Mouse (Mus musculus): Measurements from ENCODE around the gene Slc34a2. TPM values are rescaled to one million over a fixed set of nuclear protein-coding genes. Genes with fewer than 3 reads are reported as not detected.

Slc34a2 gene
- polyA plus RNA-seq, 1 experiment from 2014 or later = not detected

DNA sequence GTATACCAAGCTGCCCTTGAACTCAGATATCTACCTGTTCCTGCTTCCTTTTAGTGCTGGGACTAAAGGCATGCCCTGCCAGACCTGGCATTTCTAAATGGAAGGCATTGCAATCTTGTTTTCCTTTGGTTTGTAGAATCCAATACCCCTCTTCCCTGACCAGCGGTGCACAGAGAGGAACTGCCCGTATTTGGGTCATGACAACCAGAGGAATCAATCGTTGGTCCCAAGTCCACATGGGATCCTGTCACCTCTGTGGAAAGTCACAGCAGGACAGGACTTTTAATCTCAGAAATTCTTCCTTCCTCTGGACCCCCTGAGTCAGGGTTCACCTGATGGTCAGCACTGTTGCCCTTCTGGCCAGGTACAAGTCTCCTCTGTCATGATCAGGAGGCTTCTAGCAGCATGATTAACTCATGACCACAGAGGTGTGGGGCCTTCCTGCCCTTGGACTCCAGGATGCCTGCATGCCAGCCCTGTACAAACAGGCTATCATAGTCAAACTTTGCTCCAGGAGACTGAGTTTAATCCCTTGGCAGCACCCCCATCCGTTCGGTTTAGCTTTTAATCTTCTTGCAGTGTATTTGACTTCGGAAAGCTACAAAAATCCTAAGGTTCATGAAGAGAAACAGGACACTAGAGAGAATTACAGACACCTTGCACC lies 39.7 kb upstream of the Slc34a2 start:
- Histone ChIP-seq H3K9ac (ENCODE audit: low read length) (no peak overlapping the region), H3K4me3 (ENCODE audit: low read depth, low read length) (no peak overlapping the region), H3K36me3 (ENCODE audit: control insufficient read depth, insufficient read depth, low read length) (no peaks in the 10 kb centered on the region), H3K4me2 (ENCODE audit: low read depth, low read length, severe bottlenecking) (no peak overlapping the region), H3K9me3 (ENCODE audit: control insufficient read depth, low read length) (no peaks in the 10 kb centered on the region), H3K27me3 (ENCODE audit: control insufficient read depth, insufficient read depth, low read length) (no peaks in the 10 kb centered on the region), H3K27ac (ENCODE audit: low read depth, low read length) (no peak overlapping the region), H3K4me1 (replicated peaks; ENCODE audit: control insufficient read depth, insufficient read depth, low read length) (peaks cover 5% of the 10 kb centered on the region; the same call in 1 of the 2 replicates)
- DNase-seq (ENCODE audit: low spot score) (no peak), ATAC-seq (replicated peaks; ENCODE audit: low FRiP score) (no peak)
- 84% methylated on average over 6 of the region's 6 CpGs for WGBS

DNA sequence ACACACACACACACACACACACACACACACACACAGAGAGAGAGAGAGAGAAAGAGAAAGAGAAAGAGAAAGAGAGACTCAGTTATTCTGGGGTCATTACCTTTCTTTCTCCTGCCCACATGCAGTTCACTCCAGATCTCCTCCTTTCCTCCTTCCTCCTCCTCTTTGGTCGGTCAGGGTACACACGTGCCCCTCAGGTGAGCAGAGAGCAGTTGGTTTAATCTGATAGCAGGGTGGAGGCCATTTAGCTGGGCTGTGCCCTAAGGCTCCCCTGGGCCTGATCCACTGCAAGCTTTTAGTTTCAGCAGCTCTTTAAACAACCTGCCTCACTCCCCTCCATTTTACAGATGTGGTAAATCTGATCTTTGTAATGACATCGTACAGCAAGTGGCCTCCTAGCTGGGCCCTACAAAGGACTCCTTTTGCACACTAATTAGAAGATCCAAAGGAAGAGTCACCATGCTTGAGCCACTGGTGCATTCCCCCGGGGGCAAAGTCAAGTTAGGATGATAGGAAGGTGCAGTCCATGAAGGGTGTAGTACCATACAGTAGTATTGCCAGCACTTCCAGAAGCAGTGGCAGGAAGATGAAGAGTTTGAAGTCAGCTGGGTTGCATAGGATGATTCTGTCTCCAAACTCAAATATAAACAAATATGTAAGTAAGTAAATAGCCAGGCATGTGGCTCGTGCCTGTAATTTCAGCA lies 37.6 kb upstream of the Slc34a2 start:
- ATAC-seq (replicated peaks; ENCODE audit: low FRiP score) = no peak
- H3K4me1 ChIP-seq (replicated peaks; ENCODE audit: control insufficient read depth, insufficient read depth, low read length) = peaks cover 5% of the 10 kb centered on the region; the same call in 1 of the 2 replicates
- no peak overlapping the region for H3K4me2 ChIP-seq (ENCODE audit: low read depth, low read length, severe bottlenecking)
- no peaks in the 10 kb centered on the region for H3K36me3 ChIP-seq (ENCODE audit: control insufficient read depth, insufficient read depth, low read length)
- no peak for DNase-seq (ENCODE audit: low spot score)
- 67% methylated on average over 5 of the region's 5 CpGs for WGBS
- no peak overlapping the region for H3K9ac ChIP-seq (ENCODE audit: low read length)
- H3K9me3 ChIP-seq (ENCODE audit: control insufficient read depth, low read length) = no peaks in the 10 kb centered on the region; the same call in 1 of the 2 replicates
- no peak overlapping the region for H3K27ac ChIP-seq (ENCODE audit: low read depth, low read length)
- no peak overlapping the region for H3K4me3 ChIP-seq (ENCODE audit: low read depth, low read length)
- H3K27me3 ChIP-seq (ENCODE audit: control insufficient read depth, insufficient read depth, low read length) = no peaks in the 10 kb centered on the region

DNA sequence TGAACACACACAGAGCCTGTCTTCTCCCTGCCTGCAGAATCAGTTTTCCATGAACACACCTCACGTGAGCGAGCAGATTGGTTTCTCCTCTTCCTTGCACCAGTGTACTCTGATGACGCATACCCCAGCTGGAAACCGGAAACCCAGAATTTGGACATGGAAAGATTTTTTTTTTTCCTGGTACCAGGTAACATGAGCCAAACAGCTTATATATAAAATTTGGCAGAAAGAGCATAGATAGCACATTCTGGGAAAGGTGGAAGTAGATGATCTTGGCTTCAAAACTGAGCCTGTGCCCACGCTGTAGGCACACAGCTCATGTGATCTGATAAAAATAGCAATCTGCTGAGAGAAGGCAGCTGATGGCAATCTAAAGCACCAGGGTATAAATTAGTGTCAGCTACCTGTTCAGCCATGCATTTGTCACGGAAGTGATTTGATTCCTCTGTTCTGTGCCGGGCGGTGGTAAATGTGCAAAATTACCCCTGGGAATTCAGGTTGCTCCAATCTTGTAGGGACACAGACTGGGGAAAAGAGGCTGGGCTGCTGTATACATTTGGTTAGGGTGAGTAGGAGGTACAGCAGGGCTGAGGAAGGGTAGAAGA lies 35.2 kb upstream of the Slc34a2 start:
- ATAC-seq (replicated peaks; ENCODE audit: low FRiP score) = no peak
- Histone ChIP-seq H3K9me3 (ENCODE audit: control insufficient read depth, low read length) (no peaks in the 10 kb centered on the region; the same call in 1 of the 2 replicates), H3K4me2 (ENCODE audit: low read depth, low read length, severe bottlenecking) (no peak overlapping the region), H3K4me1 (replicated peaks; ENCODE audit: control insufficient read depth, insufficient read depth, low read length) (no peaks in the 10 kb centered on the region), H3K9ac (ENCODE audit: low read length) (no peak overlapping the region), H3K27ac (ENCODE audit: low read depth, low read length) (no peak overlapping the region), H3K27me3 (ENCODE audit: control insufficient read depth, insufficient read depth, low read length) (no peaks in the 10 kb centered on the region), H3K4me3 (ENCODE audit: low read depth, low read length) (no peak overlapping the region), H3K36me3 (ENCODE audit: control insufficient read depth, insufficient read depth, low read length) (no peaks in the 10 kb centered on the region)
- no peak for DNase-seq (ENCODE audit: low spot score)
- WGBS = 87% methylated on average over 8 of the region's 8 CpGs

GRCm38 (mm10) chr5:53003495-53003894 lies 34.4 kb upstream of the Slc34a2 start:
- WGBS = 88% methylated on average over 4 of the region's 4 CpGs
- Histone ChIP-seq H3K27ac (ENCODE audit: low read depth, low read length) (no peak overlapping the region), H3K4me1 (replicated peaks; ENCODE audit: control insufficient read depth, insufficient read depth, low read length) (no peaks in the 10 kb centered on the region), H3K4me2 (ENCODE audit: low read depth, low read length, severe bottlenecking) (no peak overlapping the region), H3K9me3 (ENCODE audit: control insufficient read depth, low read length) (no peaks in the 10 kb centered on the region; the same call in 1 of the 2 replicates), H3K4me3 (ENCODE audit: low read depth, low read length) (no peak overlapping the region), H3K27me3 (ENCODE audit: control insufficient read depth, insufficient read depth, low read length) (no peaks in the 10 kb centered on the region), H3K9ac (ENCODE audit: low read length) (no peak overlapping the region), H3K36me3 (ENCODE audit: control insufficient read depth, insufficient read depth, low read length) (no peaks in the 10 kb centered on the region)
- DNase-seq (ENCODE audit: low spot score) (no peak), ATAC-seq (replicated peaks; ENCODE audit: low FRiP score) (no peak)

- no peak overlapping the region for H3K27ac ChIP-seq (ENCODE audit: low read depth, low read length)
- DNase-seq (ENCODE audit: low spot score) = no peak
- no peaks in the 10 kb centered on the region for H3K4me1 ChIP-seq (replicated peaks; ENCODE audit: control insufficient read depth, insufficient read depth, low read length)
- no peak overlapping the region for H3K4me2 ChIP-seq (ENCODE audit: low read depth, low read length, severe bottlenecking)
- no peaks in the 10 kb centered on the region for H3K27me3 ChIP-seq (ENCODE audit: control insufficient read depth, insufficient read depth, low read length)
- H3K9ac ChIP-seq (ENCODE audit: low read length) = no peak overlapping the region
- no peak overlapping the region for H3K4me3 ChIP-seq (ENCODE audit: low read depth, low read length)
- H3K36me3 ChIP-seq (ENCODE audit: control insufficient read depth, insufficient read depth, low read length) = no peaks in the 10 kb centered on the region
- WGBS = 85% methylated on average over 3 of the region's 3 CpGs
- no peaks in the 10 kb centered on the region; the same call in 1 of the 2 replicates for H3K9me3 ChIP-seq (ENCODE audit: control insufficient read depth, low read length)
- no peak for ATAC-seq (replicated peaks; ENCODE audit: low FRiP score)
Observed at GRCm38 (mm10) chr5:53003981-53004380, 33.9 kb upstream of the Slc34a2 start.

- Histone ChIP-seq H3K36me3 (ENCODE audit: control insufficient read depth, insufficient read depth, low read length) (no peaks in the 10 kb centered on the region), H3K4me1 (replicated peaks; ENCODE audit: control insufficient read depth, insufficient read depth, low read length) (no peaks in the 10 kb centered on the region), H3K9ac (ENCODE audit: low read length) (no peak overlapping the region), H3K4me2 (ENCODE audit: low read depth, low read length, severe bottlenecking) (no peak overlapping the region), H3K27ac (ENCODE audit: low read depth, low read length) (no peak overlapping the region), H3K27me3 (ENCODE audit: control insufficient read depth, insufficient read depth, low read length) (no peaks in the 10 kb centered on the region), H3K4me3 (ENCODE audit: low read depth, low read length) (no peak overlapping the region), H3K9me3 (ENCODE audit: control insufficient read depth, low read length) (no peaks in the 10 kb centered on the region; the same call in 1 of the 2 replicates)
- DNase-seq (ENCODE audit: low spot score) (no peak), ATAC-seq (replicated peaks; ENCODE audit: low FRiP score) (no peak)
- WGBS = 83% methylated on average over 8 of the region's 8 CpGs
Observed at GRCm38 (mm10) chr5:53009027-53009769, 28.7 kb upstream of the Slc34a2 start.

GRCm38 (mm10) chr5:53009770-53010133 lies 28.1 kb upstream of the Slc34a2 start:
- H3K4me1 ChIP-seq (replicated peaks; ENCODE audit: control insufficient read depth, insufficient read depth, low read length) = no peaks in the 10 kb centered on the region
- H3K27ac ChIP-seq (ENCODE audit: low read depth, low read length) = no peak overlapping the region
- H3K4me3 ChIP-seq (ENCODE audit: low read depth, low read length) = no peak overlapping the region
- H3K9me3 ChIP-seq (ENCODE audit: control insufficient read depth, low read length) = no peaks in the 10 kb centered on the region; the same call in 1 of the 2 replicates
- ATAC-seq (replicated peaks; ENCODE audit: low FRiP score) (no peak), DNase-seq (ENCODE audit: low spot score) (no peak)
- no peaks in the 10 kb centered on the region for H3K27me3 ChIP-seq (ENCODE audit: control insufficient read depth, insufficient read depth, low read length)
- H3K4me2 ChIP-seq (ENCODE audit: low read depth, low read length, severe bottlenecking) = no peak overlapping the region
- H3K36me3 ChIP-seq (ENCODE audit: control insufficient read depth, insufficient read depth, low read length) = no peaks in the 10 kb centered on the region
- no peak overlapping the region for H3K9ac ChIP-seq (ENCODE audit: low read length)
- 90% methylated on average over 4 of the region's 4 CpGs for WGBS

GRCm38 (mm10) chr5:53011327-53011726 lies 26.6 kb upstream of the Slc34a2 start:
- no peaks in the 10 kb centered on the region for H3K4me1 ChIP-seq (replicated peaks; ENCODE audit: control insufficient read depth, insufficient read depth, low read length)
- H3K27me3 ChIP-seq (ENCODE audit: control insufficient read depth, insufficient read depth, low read length) = no peaks in the 10 kb centered on the region
- 81% methylated on average over 3 of the region's 3 CpGs for WGBS
- H3K4me2 ChIP-seq (ENCODE audit: low read depth, low read length, severe bottlenecking) = no peak overlapping the region
- ATAC-seq (replicated peaks; ENCODE audit: low FRiP score) (no peak), DNase-seq (ENCODE audit: low spot score) (no peak)
- H3K36me3 ChIP-seq (ENCODE audit: control insufficient read depth, insufficient read depth, low read length) = no peaks in the 10 kb centered on the region
- no peaks in the 10 kb centered on the region for H3K9me3 ChIP-seq (ENCODE audit: control insufficient read depth, low read length)
- H3K4me3 ChIP-seq (ENCODE audit: low read depth, low read length) = no peak overlapping the region
- H3K27ac ChIP-seq (ENCODE audit: low read depth, low read length) = no peak overlapping the region
- no peak overlapping the region for H3K9ac ChIP-seq (ENCODE audit: low read length)
